Mouse (Mus musculus) effector memory CD4-positive, alpha-beta T cell, adult 5 months (primary cell): ENCODE data around the gene Tnpo1. TPM values are rescaled to one million over a fixed set of nuclear protein-coding genes. Genes with fewer than 3 reads are reported as not detected.

Experiments
- polyA plus RNA-seq: library from polyadenylated mRNA; unstranded; fragments of 100-300 nt; shearing (Covaris generic); gene quantifications from one replicate; pipeline ENCODE4 v1.2.1, GENCODE M21; 2017

The Tnpo1 gene
- 73.8 TPM for polyA plus RNA-seq

DNA sequence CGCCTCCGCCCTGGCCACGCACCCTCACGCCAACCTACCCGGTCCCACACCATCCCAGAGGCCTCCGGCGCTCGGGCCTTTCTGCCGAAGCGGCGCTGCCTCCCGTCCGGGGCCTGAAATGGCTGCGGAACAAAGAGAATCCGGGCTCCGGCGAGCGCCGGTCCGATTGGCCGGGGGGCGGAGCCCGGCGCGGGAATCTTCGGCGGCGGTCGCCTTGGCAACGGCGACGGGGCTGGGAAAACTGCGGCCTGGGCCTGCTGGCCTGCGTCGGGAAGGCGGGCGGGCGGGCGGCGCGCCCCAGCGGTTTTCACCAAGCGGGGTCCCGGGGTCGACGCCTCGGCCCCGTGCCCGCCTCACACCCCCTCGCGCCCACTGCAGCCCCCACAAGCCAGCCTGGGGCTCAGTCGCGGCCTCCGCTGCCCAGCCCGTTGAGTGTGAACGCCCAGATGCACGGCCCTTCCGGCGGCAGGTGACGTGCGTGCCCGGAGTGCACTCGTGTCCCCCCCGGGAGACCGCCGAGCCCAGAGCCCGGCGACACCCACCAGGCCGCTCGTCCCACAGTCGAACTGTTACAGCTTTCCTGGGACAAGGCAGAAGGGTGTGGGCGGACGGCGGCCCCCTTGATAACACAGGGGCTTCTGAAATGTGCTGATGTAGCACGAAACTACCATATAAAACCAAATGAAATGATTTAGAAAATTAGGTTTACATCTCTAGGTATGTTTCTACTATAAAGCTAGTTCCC, at the start of gene Tnpo1:
Tnpo1 (minus strand) TSS at position 172 of the 745 bp plus-strand sequence.

GRCm38 (mm10) chr13:98815147-98815785, 110.9 kb downstream of the Tnpo1 start, which contains the start of gene Fcho2:
TSS of gene Fcho2 (minus strand) at chr13:98815449.

Other genes with a start within 250 kb of the Tnpo1 start
- not detected for gene Tmem171, start 231.6 kb downstream of the Tnpo1 start, polyA plus RNA-seq
- gene Fcho2, start 110.9 kb downstream of the Tnpo1 start, polyA plus RNA-seq = 69.6 TPM
- not detected for gene 1700024P04Rik, start 58.2 kb upstream of the Tnpo1 start, polyA plus RNA-seq